27 mouse cellular contexts compared by ENCODE assay signal in the genomic region with DNA sequence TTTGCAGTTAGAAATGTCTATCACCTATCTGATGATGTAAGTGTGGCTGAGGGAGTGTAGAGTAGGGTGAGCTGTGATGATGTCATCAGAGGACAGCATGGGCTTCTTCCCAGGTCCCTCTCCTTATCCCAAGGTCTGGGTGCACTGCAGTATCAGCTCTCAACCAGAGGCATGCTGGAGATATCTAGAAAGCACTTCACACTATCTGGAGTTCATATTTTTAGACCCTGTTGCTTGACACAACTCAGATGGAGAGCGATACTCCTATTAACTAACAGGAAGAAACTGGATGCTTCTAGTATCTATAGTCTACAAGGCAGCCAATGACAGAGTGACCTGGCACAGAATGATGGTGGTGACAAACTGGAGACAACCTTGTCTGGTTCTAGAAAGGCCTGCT.
"Had no signal": no experiment of that assay in that cellular context is flagged by ENCODE, and none has a peak within 500 bp of the region (broad histone marks: within the 10 kb centered on the region; RNA-seq: fewer than 3 reads in every experiment).

No protein-coding gene starts in this region.

- H3K9ac ChIP-seq: hindbrain, embryonic 12.5 days; hindbrain, embryonic 14.5 days; intestine, embryonic 15.5 days; limb, embryonic 12.5 days; liver, embryonic 13.5 days; liver, embryonic 15.5 days; liver, postnatal 0 days had no signal

- H3K36me3 ChIP-seq: hindbrain, embryonic 10.5 days; hindbrain, embryonic 12.5 days; intestine, embryonic 15.5 days; limb, embryonic 10.5 days; limb, embryonic 12.5 days; liver, embryonic 13.5 days; liver, embryonic 15.5 days had no signal

- H3K4me2 ChIP-seq: hindbrain, embryonic 12.5 days; hindbrain, embryonic 14.5 days; intestine, embryonic 15.5 days; limb, embryonic 12.5 days; liver, embryonic 11.5 days; liver, embryonic 13.5 days; liver, embryonic 15.5 days had no signal

- H3K27ac ChIP-seq: gastrocnemius, adult 2 months; hindbrain, embryonic 10.5 days; hindbrain, embryonic 12.5 days; hindbrain, embryonic 14.5 days; intestine, embryonic 15.5 days; layer of hippocampus, adult 2 months; left cerebral cortex, adult 2 months; limb, embryonic 10.5 days; limb, embryonic 12.5 days; liver, embryonic 13.5 days; liver, embryonic 15.5 days had no signal

- ATAC-seq: forebrain, embryonic 16.5 days; hindbrain, embryonic 16.5 days; inflammation-experienced regulatory T-cells, adult 6 months; intestine, embryonic 15.5 days; intestine, postnatal 0 days; liver, postnatal 0 days had no signal

- H3K9me3 ChIP-seq: hindbrain, embryonic 12.5 days; intestine, embryonic 15.5 days; limb, embryonic 10.5 days had no signal

- DNase-seq: gastrocnemius, adult 2 months; gastrocnemius, postnatal 10 days; gastrocnemius, postnatal 25 days; heart, postnatal 14 days; kidney, adult 18-20 months; kidney, adult 8-10 months; kidney, postnatal 10 days; kidney, postnatal 25 days; kidney, postnatal 4 days; liver; liver, embryonic 13.5 days; liver, postnatal 0 days; lung, adult 2 months had no signal

- H3K4me3 ChIP-seq: gastrocnemius, adult 2 months; hindbrain, embryonic 10.5 days; hindbrain, embryonic 12.5 days; intestine, embryonic 15.5 days; layer of hippocampus, adult 2 months; left cerebral cortex, adult 2 months; limb, embryonic 10.5 days; limb, embryonic 12.5 days; liver, embryonic 13.5 days; liver, embryonic 15.5 days had no signal

- H3K27me3 ChIP-seq: hindbrain, embryonic 12.5 days; intestine, embryonic 15.5 days; limb, embryonic 12.5 days; liver, embryonic 13.5 days; liver, embryonic 15.5 days had no signal

- H3K4me1 ChIP-seq: hindbrain, embryonic 10.5 days; intestine, embryonic 15.5 days; limb, embryonic 10.5 days; liver, embryonic 13.5 days; liver, embryonic 15.5 days had no signal
